ENCODE assay signal across 27 mouse cellular contexts in genomic region chr2:113820117-113820516, GRCm38 (mm10). TPM values are rescaled to one million over a fixed set of nuclear protein-coding genes. Genes with fewer than 3 reads are reported as not detected.
DNase-seq lines count a peak whose midpoint lies in the region; ATAC-seq and TF ChIP-seq lines count a peak whose summit lies in the region.
"Had no signal": no experiment of that assay in that cellular context is flagged by ENCODE, and none has a peak within 500 bp of the region (broad histone marks: within the 10 kb centered on the region; RNA-seq: fewer than 3 reads in every experiment).

No protein-coding gene starts in this region.

- no peak overlapping the region for H3K4me3 ChIP-seq in intestine, embryonic 14.5 days (ENCODE audit: low read depth, low read length)
- H3K4me3 ChIP-seq in intestine, embryonic 15.5 days (replicated peaks): no peak overlapping the region
- no peak overlapping the region for H3K4me3 ChIP-seq in spleen, adult 2 months (ENCODE audit: extremely low read depth, insufficient read depth, insufficient read length)
- H3K4me3 ChIP-seq in small intestine, adult 2 months (ENCODE audit: low read depth, low read length): peak overlapping the region; percentile 30
- H3K4me3 ChIP-seq in hindbrain, embryonic 10.5 days: no peak overlapping the region
- H3K4me3 ChIP-seq: erythroblast, embryonic 14.5 days; heart, embryonic 13.5 days; hindbrain, embryonic 13.5 days; midbrain, embryonic 13.5 days; stomach, embryonic 15.5 days had no signal

- H3K4me2 ChIP-seq in intestine, embryonic 14.5 days (ENCODE audit: low read length): no peak overlapping the region
- no peak overlapping the region for H3K4me2 ChIP-seq in intestine, embryonic 15.5 days (replicated peaks)
- H3K4me2 ChIP-seq: heart, embryonic 13.5 days; hindbrain, embryonic 13.5 days; lung, embryonic 14.5 days; midbrain, embryonic 13.5 days; stomach, embryonic 15.5 days had no signal

- no peaks in the 10 kb centered on the region for H3K36me3 ChIP-seq in intestine, embryonic 14.5 days (ENCODE audit: control insufficient read depth, insufficient read depth, low read length)
- H3K36me3 ChIP-seq in intestine, embryonic 15.5 days: no peaks in the 10 kb centered on the region
- H3K36me3 ChIP-seq in spleen, adult 2 months (ENCODE audit: control insufficient read depth, insufficient read depth, low read length): no peaks in the 10 kb centered on the region
- no peaks in the 10 kb centered on the region for H3K36me3 ChIP-seq in small intestine, adult 2 months (ENCODE audit: control insufficient read depth, insufficient read depth, low read length)
- peaks cover 47% of the 10 kb centered on the region for H3K36me3 ChIP-seq in hindbrain, embryonic 10.5 days
- H3K36me3 ChIP-seq: heart, embryonic 13.5 days; stomach, embryonic 15.5 days had no signal

- no peak overlapping the region for H3K9ac ChIP-seq in intestine, embryonic 14.5 days (ENCODE audit: low read length)
- H3K9ac ChIP-seq in intestine, embryonic 15.5 days: no peak overlapping the region
- H3K9ac ChIP-seq: heart, embryonic 13.5 days; hindbrain, embryonic 13.5 days; lung, embryonic 14.5 days; midbrain, embryonic 13.5 days; stomach, embryonic 15.5 days had no signal

- no peaks in the 10 kb centered on the region for H3K4me1 ChIP-seq in intestine, embryonic 14.5 days (replicated peaks; ENCODE audit: control insufficient read depth, insufficient read depth, low read length)
- 0 out of 2 replicates have a peak, but pooled peaks cover 3% of the 10 kb centered on the region for H3K4me1 ChIP-seq in intestine, embryonic 15.5 days (replicated peaks)
- H3K4me1 ChIP-seq in spleen, adult 2 months (ENCODE audit: control insufficient read depth, insufficient read depth, insufficient read length): no peaks in the 10 kb centered on the region
- no peaks in the 10 kb centered on the region; the same call in 1 of the 2 replicates for H3K4me1 ChIP-seq in small intestine, adult 2 months (ENCODE audit: control insufficient read depth, insufficient read depth, insufficient read length, low read length)
- peaks cover 9% of the 10 kb centered on the region; the same call in 1 of the 2 replicates for H3K4me1 ChIP-seq in hindbrain, embryonic 10.5 days (replicated peaks)
- H3K4me1 ChIP-seq: heart, embryonic 13.5 days; stomach, embryonic 15.5 days had no signal

- no peaks in the 10 kb centered on the region for H3K27me3 ChIP-seq in intestine, embryonic 14.5 days (replicated peaks; ENCODE audit: control insufficient read depth, insufficient read depth, low read length)
- no peaks in the 10 kb centered on the region for H3K27me3 ChIP-seq in intestine, embryonic 15.5 days (replicated peaks)
- no peaks in the 10 kb centered on the region for H3K27me3 ChIP-seq in spleen, adult 2 months (ENCODE audit: control insufficient read depth, insufficient read depth, low read length)
- H3K27me3 ChIP-seq in small intestine, adult 2 months (ENCODE audit: control insufficient read depth, insufficient read depth, low read length): no peaks in the 10 kb centered on the region
- no peaks in the 10 kb centered on the region for H3K27me3 ChIP-seq in hindbrain, embryonic 10.5 days (ENCODE audit: insufficient read depth, poor library complexity, severe bottlenecking)
- H3K27me3 ChIP-seq: heart, embryonic 13.5 days; hindbrain, embryonic 13.5 days; midbrain, embryonic 13.5 days; Patski; stomach, embryonic 15.5 days had no signal

- no peak for TF ChIP-seq POLR2A in spleen, adult 2 months (IDR thresholded peaks at IDR 0.05; ENCODE audit: low read depth, low read length)
- TF ChIP-seq POLR2A in small intestine, adult 2 months (IDR thresholded peaks at IDR 0.05; ENCODE audit: low read depth, low read length): no peak

- no peak for ATAC-seq in intestine, embryonic 14.5 days (replicated peaks; ENCODE audit: low FRiP score, low TSS enrichment, low read depth)
- ATAC-seq in intestine, embryonic 15.5 days: no peak
- ATAC-seq: forebrain, embryonic 16.5 days; midbrain, embryonic 13.5 days; Patski had no signal

- DNase-seq in cerebellum, adult 9-10 months: peak; percentile 5
- DNase-seq in cerebellum, adult 8-10 months: no peak
- peak; percentile 42 for DNase-seq in intestine, embryonic 14.5 days (ENCODE audit: low spot score)
- no peak for DNase-seq in spleen, adult 2 months (ENCODE audit: low read depth in 1 of 2, low spot score in 2 of 2)
- no peak for DNase-seq in spleen, postnatal 4 days (ENCODE audit: low spot score in 2 of 2)
- DNase-seq in hindbrain, embryonic 10.5 days (ENCODE audit: low spot score): no peak
- DNase-seq: adrenal gland, postnatal 14 days; cerebellum, adult 11 months; cerebellum, postnatal 10 days; kidney, adult 11 months; kidney, postnatal 14 days; layer of hippocampus, adult 9-11 months; liver; lung, embryonic 14.5 days; lung, postnatal 14 days; right cerebral cortex, postnatal 14 days; spleen, adult 18-20 months had no signal

- no peak for TF ChIP-seq CTCF in spleen, adult 2 months (IDR thresholded peaks at IDR 0.05; ENCODE audit: extremely low read depth, insufficient read depth, insufficient read length, insufficient replicate concordance)
- TF ChIP-seq CTCF in small intestine, adult 2 months (IDR thresholded peaks at IDR 0.05; ENCODE audit: extremely low read depth, insufficient read length, insufficient replicate concordance, low read depth, low read length): no peak

- no peak overlapping the region for H3K27ac ChIP-seq in intestine, embryonic 14.5 days (ENCODE audit: low read depth)
- no peak overlapping the region for H3K27ac ChIP-seq in intestine, embryonic 15.5 days
- H3K27ac ChIP-seq in spleen, adult 2 months (ENCODE audit: insufficient read depth, low read length): 0 out of 2 replicates have a peak overlapping the region, but pooled peaks have one; percentile 31
- H3K27ac ChIP-seq in small intestine, adult 2 months (ENCODE audit: insufficient read depth, low read depth, low read length): no peak overlapping the region
- H3K27ac ChIP-seq in hindbrain, embryonic 10.5 days: no peak overlapping the region
- H3K27ac ChIP-seq: heart, embryonic 13.5 days; hindbrain, embryonic 13.5 days; midbrain, embryonic 13.5 days; stomach, embryonic 15.5 days had no signal

- 86% methylated on average over 15 of the region's 15 CpGs for WGBS in intestine, embryonic 14.5 days
- 87% methylated on average over 15 of the region's 15 CpGs for WGBS in intestine, embryonic 15.5 days
- WGBS in spleen, adult 2 months: 73% methylated on average over 15 of the region's 15 CpGs
- WGBS in small intestine, adult 2 months: 67% methylated on average over 15 of the region's 15 CpGs
- 94% methylated on average over 15 of the region's 15 CpGs for WGBS in hindbrain, embryonic 10.5 days

- H3K9me3 ChIP-seq in intestine, embryonic 14.5 days (ENCODE audit: control insufficient read depth, low read length): no peaks in the 10 kb centered on the region
- H3K9me3 ChIP-seq in intestine, embryonic 15.5 days: no peaks in the 10 kb centered on the region
- H3K9me3 ChIP-seq in hindbrain, embryonic 10.5 days: 0 out of 2 replicates have a peak, but pooled peaks cover 2% of the 10 kb centered on the region
- H3K9me3 ChIP-seq: heart, embryonic 13.5 days; hindbrain, embryonic 13.5 days; midbrain, embryonic 13.5 days; stomach, embryonic 15.5 days had no signal

RNA-seq across cellular contexts. Expression of gene Scg5, which starts 8.8 kb away (rescaled TPM):
- polyA plus RNA-seq in intestine, embryonic 14.5 days (2014; fragmentation: Nextera tagmentation; extraction: Ambion mirVana): 17.5 and 18.0 TPM in 2 replicates
- 13.3 and 13.6 TPM in 2 replicates for polyA plus RNA-seq in intestine, embryonic 15.5 days (2015; fragmentation: Nextera tagmentation; extraction: Ambion mirVana)
- 0.16 and 0.25 TPM in 2 replicates for polyA plus RNA-seq in spleen, adult 2 months (2012; rRNA removed)
- polyA plus RNA-seq in small intestine, adult 2 months (2012; rRNA removed): 0.79 and 0.90 TPM in 2 replicates
- polyA plus RNA-seq in hindbrain, embryonic 10.5 days (2016; fragmentation: Nextera tagmentation; extraction: Ambion mirVana): 18.4 and 43.0 TPM in 2 replicates
- polyA plus RNA-seq: G1E had no signal

RNA-seq across cellular contexts. Expression of gene Arhgap11a, which starts 28.3 kb away (rescaled TPM):
- polyA plus RNA-seq in intestine, embryonic 14.5 days (2014; fragmentation: Nextera tagmentation; extraction: Ambion mirVana): 4.7 and 5.2 TPM in 2 replicates
- polyA plus RNA-seq in intestine, embryonic 15.5 days (2015; fragmentation: Nextera tagmentation; extraction: Ambion mirVana): 21.7 and 24.2 TPM in 2 replicates
- polyA plus RNA-seq in spleen, adult 2 months (2012; rRNA removed): 1.8 and 2.0 TPM in 2 replicates
- 0.74 and 2.7 TPM in 2 replicates for polyA plus RNA-seq in small intestine, adult 2 months (2012; rRNA removed)
- polyA plus RNA-seq in hindbrain, embryonic 10.5 days (2016; fragmentation: Nextera tagmentation; extraction: Ambion mirVana): 31.6 and 33.9 TPM in 2 replicates

Comparison
In these comparisons a context has a peak if more than half of its experiments do, and no peak if none do; other contexts are left out.
1. DNase-seq: peak in cerebellum, adult 9-10 months (single experiment) and intestine, embryonic 14.5 days (single experiment); none in cerebellum, adult 8-10 months (single experiment), spleen, adult 2 months (0 of 2), spleen, postnatal 4 days (0 of 2) and hindbrain, embryonic 10.5 days (single experiment).